Mouse (Mus musculus): Measurements from ENCODE around the gene Eif1ad.
"Not testable (repeated sequence)": the region's sequence is repeated elsewhere in the genome, so short reads cannot be mapped to it uniquely, and the experiment has no call there.

Gene Eif1ad

GRCm38 (mm10) chr19:5405924-5406323 lies 39.4 kb downstream of the Eif1ad start:
- no peaks in the 10 kb centered on the region for H3K9me3 ChIP-seq (ENCODE audit: low read length)
- peaks cover 45% of the 10 kb centered on the region for H3K4me1 ChIP-seq (replicated peaks; ENCODE audit: low read depth, low read length)
- no peaks in the 10 kb centered on the region for H3K36me3 ChIP-seq (ENCODE audit: insufficient read depth, low read length)
- no peak for TF ChIP-seq CTCF (conservative IDR thresholded peaks at IDR 0.05; ENCODE audit: low read length)
- TF ChIP-seq POU5F1 (IDR thresholded peaks at IDR 0.05; ENCODE audit: borderline replicate concordance, low read length) = no peak
- no peak for TF ChIP-seq NANOG (IDR thresholded peaks at IDR 0.05; ENCODE audit: borderline replicate concordance, low read length)
- peak overlapping the region; percentile 65 for H3K4me3 ChIP-seq (replicated peaks; ENCODE audit: low read length)
- no peaks in the 10 kb centered on the region for H3K27me3 ChIP-seq (ENCODE audit: insufficient read depth, low read length)

GRCm38 (mm10) chr19:5406531-5407126 lies 40.1 kb downstream of the Eif1ad start:
- not testable (repeated sequence) for H3K27me3 ChIP-seq (ENCODE audit: insufficient read depth, low read length); H3K9me3 ChIP-seq (ENCODE audit: low read length); H3K36me3 ChIP-seq (ENCODE audit: insufficient read depth, low read length)
- Histone ChIP-seq H3K4me1 (replicated peaks; ENCODE audit: low read depth, low read length) (peaks cover 43% of the 10 kb centered on the region), H3K4me3 (replicated peaks; ENCODE audit: low read length) (peak overlapping the region; percentile 80)

GRCm38 (mm10) chr19:5407133-5407532 lies 40.6 kb downstream of the Eif1ad start:
- TF ChIP-seq POU5F1 (IDR thresholded peaks at IDR 0.05; ENCODE audit: borderline replicate concordance, low read length) (no peak), NANOG (IDR thresholded peaks at IDR 0.05; ENCODE audit: borderline replicate concordance, low read length) (no peak), CTCF (conservative IDR thresholded peaks at IDR 0.05; ENCODE audit: low read length) (peak; percentile 51)
- peak overlapping the region; percentile 80 for H3K4me3 ChIP-seq (replicated peaks; ENCODE audit: low read length)
- no peaks in the 10 kb centered on the region for H3K27me3 ChIP-seq (ENCODE audit: insufficient read depth, low read length)
- H3K9me3 ChIP-seq (ENCODE audit: low read length) = no peaks in the 10 kb centered on the region
- no peaks in the 10 kb centered on the region for H3K36me3 ChIP-seq (ENCODE audit: insufficient read depth, low read length)
- H3K4me1 ChIP-seq (replicated peaks; ENCODE audit: low read depth, low read length) = peaks cover 48% of the 10 kb centered on the region

GRCm38 (mm10) chr19:5408057-5409001 lies 41.8 kb downstream of the Eif1ad start:
- Histone ChIP-seq H3K4me3 (replicated peaks; ENCODE audit: low read length) (0 out of 2 replicates have a peak overlapping the region, but pooled peaks have one; percentile 17), H3K27me3 (ENCODE audit: insufficient read depth, low read length) (no peaks in the 10 kb centered on the region), H3K9me3 (ENCODE audit: low read length) (no peaks in the 10 kb centered on the region), H3K36me3 (ENCODE audit: insufficient read depth, low read length) (no peaks in the 10 kb centered on the region), H3K4me1 (replicated peaks; ENCODE audit: low read depth, low read length) (peaks cover 48% of the 10 kb centered on the region)
- TF ChIP-seq POU5F1 (IDR thresholded peaks at IDR 0.05; ENCODE audit: borderline replicate concordance, low read length) = no peak
- no peak for TF ChIP-seq CTCF (conservative IDR thresholded peaks at IDR 0.05; ENCODE audit: low read length)
- no peak for TF ChIP-seq NANOG (IDR thresholded peaks at IDR 0.05; ENCODE audit: borderline replicate concordance, low read length)

- no peak overlapping the region for H3K4me3 ChIP-seq (replicated peaks; ENCODE audit: low read length)
- H3K9me3 ChIP-seq (ENCODE audit: low read length) = no peaks in the 10 kb centered on the region
- no peak for TF ChIP-seq NANOG (IDR thresholded peaks at IDR 0.05; ENCODE audit: borderline replicate concordance, low read length)
- TF ChIP-seq POU5F1 (IDR thresholded peaks at IDR 0.05; ENCODE audit: borderline replicate concordance, low read length) = no peak
- no peak for TF ChIP-seq CTCF (conservative IDR thresholded peaks at IDR 0.05; ENCODE audit: low read length)
- peaks cover 48% of the 10 kb centered on the region for H3K4me1 ChIP-seq (replicated peaks; ENCODE audit: low read depth, low read length)
- H3K27me3 ChIP-seq (ENCODE audit: insufficient read depth, low read length) = no peaks in the 10 kb centered on the region
- no peaks in the 10 kb centered on the region for H3K36me3 ChIP-seq (ENCODE audit: insufficient read depth, low read length)
These were observed 42.5 kb downstream of the Eif1ad start for GRCm38 (mm10) chr19:5409068-5409467.

GRCm38 (mm10) chr19:5410641-5411040 lies 44.1 kb downstream of the Eif1ad start:
- peaks cover 50% of the 10 kb centered on the region for H3K4me1 ChIP-seq (replicated peaks; ENCODE audit: low read depth, low read length)
- H3K9me3 ChIP-seq (ENCODE audit: low read length) = no peaks in the 10 kb centered on the region
- H3K4me3 ChIP-seq (replicated peaks; ENCODE audit: low read length) = no peak overlapping the region
- H3K36me3 ChIP-seq (ENCODE audit: insufficient read depth, low read length) = no peaks in the 10 kb centered on the region
- H3K27me3 ChIP-seq (ENCODE audit: insufficient read depth, low read length) = 0 out of 2 replicates have a peak, but pooled peaks cover 1% of the 10 kb centered on the region
- TF ChIP-seq CTCF (conservative IDR thresholded peaks at IDR 0.05; ENCODE audit: low read length) = no peak
- no peak for TF ChIP-seq NANOG (IDR thresholded peaks at IDR 0.05; ENCODE audit: borderline replicate concordance, low read length)
- TF ChIP-seq POU5F1 (IDR thresholded peaks at IDR 0.05; ENCODE audit: borderline replicate concordance, low read length) = no peak

- Histone ChIP-seq H3K4me3 (replicated peaks; ENCODE audit: low read length) (no peak overlapping the region), H3K9me3 (ENCODE audit: low read length) (no peaks in the 10 kb centered on the region), H3K36me3 (ENCODE audit: insufficient read depth, low read length) (no peaks in the 10 kb centered on the region), H3K27me3 (ENCODE audit: insufficient read depth, low read length) (peaks cover 5% of the 10 kb centered on the region; the same call in 1 of the 2 replicates), H3K4me1 (replicated peaks; ENCODE audit: low read depth, low read length) (peaks cover 48% of the 10 kb centered on the region)
- TF ChIP-seq NANOG (IDR thresholded peaks at IDR 0.05; ENCODE audit: borderline replicate concordance, low read length) (no peak), POU5F1 (IDR thresholded peaks at IDR 0.05; ENCODE audit: borderline replicate concordance, low read length) (no peak), CTCF (conservative IDR thresholded peaks at IDR 0.05; ENCODE audit: low read length) (no peak)
These were observed 45.4 kb downstream of the Eif1ad start for GRCm38 (mm10) chr19:5411961-5412360.

- no peak overlapping the region for H3K4me3 ChIP-seq (replicated peaks; ENCODE audit: low read length)
- H3K9me3 ChIP-seq (ENCODE audit: low read length) = no peaks in the 10 kb centered on the region
- H3K27me3 ChIP-seq (ENCODE audit: insufficient read depth, low read length) = peaks cover 5% of the 10 kb centered on the region; the same call in 1 of the 2 replicates
- H3K36me3 ChIP-seq (ENCODE audit: insufficient read depth, low read length) = no peaks in the 10 kb centered on the region
- TF ChIP-seq CTCF (conservative IDR thresholded peaks at IDR 0.05; ENCODE audit: low read length) = no peak
- TF ChIP-seq POU5F1 (IDR thresholded peaks at IDR 0.05; ENCODE audit: borderline replicate concordance, low read length) = no peak
- TF ChIP-seq NANOG (IDR thresholded peaks at IDR 0.05; ENCODE audit: borderline replicate concordance, low read length) = no peak
- H3K4me1 ChIP-seq (replicated peaks; ENCODE audit: low read depth, low read length) = peaks cover 41% of the 10 kb centered on the region
These were observed 47.3 kb downstream of the Eif1ad start for GRCm38 (mm10) chr19:5413840-5414239.
